Mouse (Mus musculus) kidney, adult 2 months (tissue): ENCODE results near the gene Sik3.

ENCODE experiments used
- CTCF ChIP-seq: fragments of 200-500 bp; conservative IDR thresholded peaks from 2 replicates; pipeline ENCODE4 v1.5.1; 2011; ENCODE audit warnings: low read depth, mild to moderate bottlenecking, control low read depth, low read length, moderate library complexity, mixed read lengths; ENCODE audit not compliant: insufficient read depth, insufficient read length
- POLR2A ChIP-seq: fragments of 200-500 bp; IDR thresholded peaks from one replicate; pipeline ENCODE4 v1.6.1; 2011; ENCODE audit warnings: low read depth, low read length, control low read depth

DNA sequence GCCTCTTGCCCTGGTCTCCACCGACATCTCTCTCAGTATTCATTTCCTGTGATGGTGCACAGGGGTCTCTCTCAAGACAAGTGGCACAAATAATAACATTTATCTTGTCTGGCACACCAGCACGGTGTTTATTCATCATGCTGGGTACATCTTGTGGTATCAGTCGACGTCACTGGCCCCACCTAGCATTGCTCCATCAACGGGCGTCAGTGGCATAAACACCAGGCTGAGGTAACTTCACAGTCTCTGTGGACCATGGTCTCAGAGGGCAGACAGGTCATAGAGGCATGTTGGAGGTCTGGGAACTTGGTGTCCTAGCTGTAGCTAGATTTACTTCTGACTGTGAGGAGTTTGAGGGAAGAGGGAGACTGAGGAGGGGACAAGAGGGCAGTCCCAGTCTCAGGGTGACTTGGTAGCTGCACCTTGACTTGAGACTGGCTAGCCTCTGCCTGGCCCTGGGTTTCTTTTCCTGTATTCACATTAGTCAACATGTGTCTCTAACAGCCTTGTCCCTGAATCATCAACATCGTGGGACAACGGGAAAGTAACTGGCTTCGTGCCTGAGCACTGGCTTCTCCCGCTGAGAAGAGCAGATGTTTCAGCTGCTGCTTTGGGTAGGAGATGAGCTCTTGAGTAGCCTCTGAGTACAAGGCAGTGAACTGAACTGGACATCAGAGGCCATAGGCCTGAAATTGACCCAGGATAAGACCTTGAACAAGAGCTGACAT lies 244.2 kb downstream of the Sik3 start:
- TF ChIP-seq CTCF (no peak), POLR2A (no peak)
